Mouse (Mus musculus) ES-E14 (cell line): ENCODE measurements at regions not wholly inside any gene's neighbourhood (a gene's known extent, or its start where the extent isn't known, plus 50 kb on each side); places are given as distances from the start of the nearest gene placed in this dataset.

Experiments
- DNase-seq: peaks from one replicate; pipeline ENCODE4 v3.0.0-alpha.2; 2013; ENCODE audit warnings: low read depth, low spot score
- H3K27ac ChIP-seq: 2 replicates; pipeline ENCODE4 v1.5.1; 2012; ENCODE audit warnings: low read depth, mild to moderate bottlenecking, low read length, moderate library complexity, mixed read lengths; ENCODE audit not compliant: poor library complexity, insufficient read depth, severe bottlenecking
- H3K36me3 ChIP-seq: 2 replicates; pipeline ENCODE4 v1.6.1; 2012; ENCODE audit warnings: mild to moderate bottlenecking, low read length, moderate library complexity, mixed read lengths; ENCODE audit not compliant: control insufficient read depth, poor library complexity, insufficient read depth, severe bottlenecking
- H3K4me1 ChIP-seq, 2 experiments: fragments of 150-350 bp in 1 of 2; sonication (generic) in 1 of 2; 2 replicates each; pipeline ENCODE4 v1.6.1; 2012; ENCODE audit warnings: low read length in 2 of 2, mild to moderate bottlenecking in 1 of 2, mixed read lengths in 1 of 2; ENCODE audit not compliant: control insufficient read depth in 2 of 2, insufficient read depth in 2 of 2, poor library complexity in 1 of 2
- H3K4me3 ChIP-seq, 2 experiments: fragments of 150-350 bp in 1 of 2; sonication (generic) in 1 of 2; 2 replicates each; pipeline ENCODE4 v1.5.1; 2012; ENCODE audit warnings: low read length in 2 of 2, low read depth in 1 of 2, mild to moderate bottlenecking in 1 of 2, mixed read lengths in 1 of 2; ENCODE audit not compliant: insufficient read depth in 1 of 2, poor library complexity in 1 of 2, severe bottlenecking in 1 of 2
- H3K9ac ChIP-seq: 2 replicates; pipeline ENCODE4 v1.6.1; 2012; ENCODE audit warnings: low read depth, mild to moderate bottlenecking, low read length, mixed read lengths; ENCODE audit not compliant: poor library complexity, insufficient read depth, severe bottlenecking
- H3K9me3 ChIP-seq: fragments of 150-350 bp; sonication (generic); 2 replicates; pipeline ENCODE4 v1.6.1; 2012; ENCODE audit warnings: low read depth, mild to moderate bottlenecking, low read length; ENCODE audit not compliant: control insufficient read depth, insufficient read depth
- CHD2 ChIP-seq: IDR thresholded peaks from 2 replicates; pipeline ENCODE4 v1.6.1; 2014; ENCODE audit warnings: mild to moderate bottlenecking, low read depth, low read length, inconsistent platforms
- HCFC1 ChIP-seq: IDR thresholded peaks from 2 replicates; pipeline ENCODE4 v1.6.1; 2012; ENCODE audit warnings: low read length, inconsistent platforms, borderline replicate concordance; ENCODE audit not compliant: insufficient read depth
- MAFK ChIP-seq: IDR thresholded peaks from 2 replicates; pipeline ENCODE4 v1.6.1; 2014; ENCODE audit warnings: mild to moderate bottlenecking, low read depth, low read length, inconsistent platforms; ENCODE audit not compliant: insufficient read depth
- ZC3H11A ChIP-seq: IDR thresholded peaks from 2 replicates; pipeline ENCODE4 v1.6.1; 2012; ENCODE audit warnings: low read depth, mild to moderate bottlenecking, inconsistent platforms, low read length, borderline replicate concordance
- ZNF384 ChIP-seq: IDR thresholded peaks from 2 replicates; pipeline ENCODE4 v1.6.1; 2012; ENCODE audit warnings: low read depth, low read length, inconsistent platforms
- in situ Hi-C, 2 experiments: fragments of 600-800 bp; cut with MboI; formaldehyde crosslinking; loops; one replicate each; pipeline ENCODE4 v1.15.1; 2025; ENCODE audit warnings: low sequenced_read_pairs in 2 of 2, inconsistent platforms in 1 of 2; ENCODE audit not compliant: unreplicated experiment in 2 of 2

GRCm38 (mm10) chr14:9089625-9090326, 423.7 kb upstream of the 4930452B06Rik start:
- Histone ChIP-seq H3K36me3 (no peaks in the 10 kb centered on the region), H3K4me1 (no peaks in the 10 kb centered on the region), H3K4me3 (no peak overlapping the region), H3K27ac (no peak overlapping the region), H3K9ac (no peak overlapping the region), H3K9me3 (no peaks in the 10 kb centered on the region)
- TF ChIP-seq CHD2 = no peak
- TF ChIP-seq ZC3H11A = no peak
- TF ChIP-seq ZNF384 = no peak
- no peak for TF ChIP-seq HCFC1
- no peak for TF ChIP-seq MAFK
- in situ Hi-C loops = no loop called here
- DNase-seq = no peak

DNA sequence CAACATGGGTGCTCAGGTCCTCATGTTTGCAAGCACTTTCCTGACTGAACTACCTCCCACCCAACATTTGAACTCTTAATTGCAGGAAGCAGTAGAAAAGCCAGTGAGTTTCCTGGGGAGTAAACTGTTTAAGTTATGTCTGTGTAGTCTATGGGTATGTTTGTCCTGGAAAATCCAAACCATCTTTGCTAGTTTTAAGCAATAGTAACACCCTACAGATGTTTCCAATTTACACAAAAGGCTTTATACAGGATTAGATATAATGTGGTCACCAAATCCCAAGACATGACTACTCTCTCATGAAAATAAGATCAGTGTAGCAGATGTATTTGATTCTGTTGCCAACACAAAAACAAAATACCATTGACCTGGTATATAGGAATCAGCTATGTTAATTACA, 421.1 kb upstream of the 4930452B06Rik start:
- Histone ChIP-seq H3K27ac (no peak overlapping the region), H3K4me1 (no peaks in the 10 kb centered on the region), H3K9me3 (no peaks in the 10 kb centered on the region), H3K4me3 (no peak overlapping the region), H3K36me3 (no peaks in the 10 kb centered on the region), H3K9ac (no peak overlapping the region)
- no peak for DNase-seq
- TF ChIP-seq ZNF384 (no peak), ZC3H11A (no peak), CHD2 (no peak), HCFC1 (no peak), MAFK (no peak)
- in situ Hi-C loops = no loop called here

GRCm38 (mm10) chr14:9079632-9080031, 413.6 kb upstream of the 4930452B06Rik start:
- in situ Hi-C loops = no loop called here
- H3K4me3 ChIP-seq = no peak overlapping the region
- TF ChIP-seq ZNF384 (no peak), ZC3H11A (no peak), CHD2 (no peak), HCFC1 (no peak)
- no peak overlapping the region for H3K9ac ChIP-seq
- no peak for DNase-seq
- no peaks in the 10 kb centered on the region for H3K4me1 ChIP-seq
- no peaks in the 10 kb centered on the region for H3K9me3 ChIP-seq
- no peaks in the 10 kb centered on the region for H3K36me3 ChIP-seq
- no peak overlapping the region for H3K27ac ChIP-seq

- in situ Hi-C loops = no loop called here
- Histone ChIP-seq H3K9me3 (no peaks in the 10 kb centered on the region), H3K9ac (no peak overlapping the region), H3K4me1 (no peaks in the 10 kb centered on the region), H3K4me3 (no peak overlapping the region), H3K27ac (no peak overlapping the region), H3K36me3 (no peaks in the 10 kb centered on the region)
- DNase-seq = no peak
- TF ChIP-seq CHD2 (no peak), HCFC1 (no peak), ZNF384 (no peak), ZC3H11A (no peak), MAFK (no peak)
These were observed 413.0 kb upstream of the 4930452B06Rik start for GRCm38 (mm10) chr14:9079014-9079413.

- H3K9me3 ChIP-seq = no peaks in the 10 kb centered on the region
- TF ChIP-seq CHD2 (no peak), MAFK (no peak), ZC3H11A (no peak), HCFC1 (no peak), ZNF384 (no peak)
- DNase-seq = no peak
- H3K27ac ChIP-seq = no peak overlapping the region
- in situ Hi-C loops = loop anchor here in 1 of 2 experiments (25.0 kb wide), 1 partner anchor 709 kb away; no protein-coding TSS in a partner anchor
- no peak overlapping the region for H3K4me3 ChIP-seq
- H3K36me3 ChIP-seq = no peaks in the 10 kb centered on the region
- H3K4me1 ChIP-seq = no peaks in the 10 kb centered on the region
- no peak overlapping the region for H3K9ac ChIP-seq
These were observed 405.1 kb upstream of the 4930452B06Rik start for GRCm38 (mm10) chr14:9071176-9071575.
